Mouse (Mus musculus) cortical plate, adult 2 months (tissue): Measurements from ENCODE around the gene 1700080E11Rik. TPM values are rescaled to one million over a fixed set of nuclear protein-coding genes. Genes with fewer than 3 reads are reported as not detected.
A peak's percentile ranks its signal among the peaks of the same experiment; 100 is the strongest.
"Not testable (repeated sequence)": the region's sequence is repeated elsewhere in the genome, so short reads cannot be mapped to it uniquely, and the experiment has no call there.

ENCODE experiments used
- H3K27ac ChIP-seq: fragments of 200-500 bp; 2 replicates; pipeline ENCODE4 v1.5.1; 2012; ENCODE audit warnings: low read length, control low read depth, inconsistent platforms; ENCODE audit not compliant: insufficient read depth
- H3K4me1 ChIP-seq: fragments of 200-500 bp; 2 replicates; pipeline ENCODE4 v1.6.1; 2011; ENCODE audit warnings: low read length; ENCODE audit not compliant: control insufficient read depth, insufficient read depth
- H3K4me3 ChIP-seq: fragments of 200-500 bp; 2 replicates; pipeline ENCODE4 v1.5.1; 2011; ENCODE audit warnings: mild to moderate bottlenecking, low read length, control low read depth; ENCODE audit not compliant: insufficient read depth
- CTCF ChIP-seq: fragments of 200-500 bp; IDR thresholded peaks from 2 replicates; pipeline ENCODE4 v1.5.1; 2011; ENCODE audit warnings: mild to moderate bottlenecking, control low read depth, low read length; ENCODE audit not compliant: insufficient read depth; ENCODE audit errors: extremely low read depth
- POLR2A ChIP-seq: fragments of 200-500 bp; IDR thresholded peaks from 2 replicates; pipeline ENCODE4 v1.6.1; 2011; ENCODE audit warnings: mild to moderate bottlenecking, low read length, control low read depth; ENCODE audit not compliant: insufficient read depth; ENCODE audit errors: extremely low read depth
- polyA plus RNA-seq: library from polyadenylated mRNA; depleted of rRNA; stranded (reverse); fragments of >200 nt; gene quantifications from 2 replicates; pipeline ENCODE4 v1.2.3, GENCODE M21; 2012; rRNA removed

1700080E11Rik gene
- polyA plus RNA-seq = not detected in 2 replicates

DNA sequence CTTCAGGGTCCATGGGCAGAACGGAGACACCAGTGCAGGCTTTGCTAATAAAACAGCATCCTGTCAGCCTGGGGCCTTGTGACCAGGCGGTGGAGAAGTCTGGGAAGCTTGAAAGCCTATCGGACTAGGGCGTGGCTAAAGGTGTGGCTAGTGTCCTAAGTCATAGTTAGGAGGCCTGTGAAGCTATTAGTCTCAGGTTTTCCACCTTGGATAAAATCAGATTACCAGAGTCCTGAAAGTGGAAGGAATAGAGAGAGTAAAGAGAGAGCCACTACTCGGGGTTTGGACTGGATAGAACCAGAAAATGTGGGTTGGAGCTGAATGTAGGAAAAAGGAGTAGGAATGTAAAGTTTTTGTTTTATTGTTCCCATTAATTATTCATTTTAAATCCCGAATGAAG lies at the start of gene 1700080E11Rik:
1700080E11Rik (minus strand) TSS at position 101 of the 400 bp plus-strand sequence.
- TF ChIP-seq CTCF = no peak
- TF ChIP-seq POLR2A = no peak
- Histone ChIP-seq H3K4me1 (no peaks in the 10 kb centered on the region), H3K4me3 (no peak within 1 kb of the TSS), H3K27ac (no peak within 1 kb of the TSS)

DNA sequence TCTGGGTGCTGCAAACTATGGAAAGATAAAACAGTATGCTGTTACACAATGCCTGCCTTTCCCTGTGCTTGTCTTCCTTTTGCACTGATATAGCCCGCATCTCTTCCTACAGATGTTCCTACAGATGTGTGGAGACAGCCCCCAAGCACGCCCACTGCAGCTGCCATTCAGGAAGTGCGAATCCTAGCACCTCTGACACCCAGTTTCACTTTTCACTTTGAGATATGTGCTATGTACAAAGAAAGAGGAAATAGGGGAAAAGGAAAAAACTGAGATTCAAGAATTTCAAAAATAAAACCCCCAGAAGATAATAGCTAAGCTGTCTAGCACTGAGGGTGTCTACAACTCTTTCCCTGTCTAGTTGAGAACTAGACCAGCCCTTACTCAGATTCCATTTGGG lies 41.8 kb upstream of the 1700080E11Rik start:
- TF ChIP-seq CTCF = no peak
- no peak for TF ChIP-seq POLR2A
- H3K27ac ChIP-seq = no peak overlapping the region; the same call in 1 of the 2 replicates
- H3K4me1 ChIP-seq = no peaks in the 10 kb centered on the region
- no peak overlapping the region for H3K4me3 ChIP-seq

DNA sequence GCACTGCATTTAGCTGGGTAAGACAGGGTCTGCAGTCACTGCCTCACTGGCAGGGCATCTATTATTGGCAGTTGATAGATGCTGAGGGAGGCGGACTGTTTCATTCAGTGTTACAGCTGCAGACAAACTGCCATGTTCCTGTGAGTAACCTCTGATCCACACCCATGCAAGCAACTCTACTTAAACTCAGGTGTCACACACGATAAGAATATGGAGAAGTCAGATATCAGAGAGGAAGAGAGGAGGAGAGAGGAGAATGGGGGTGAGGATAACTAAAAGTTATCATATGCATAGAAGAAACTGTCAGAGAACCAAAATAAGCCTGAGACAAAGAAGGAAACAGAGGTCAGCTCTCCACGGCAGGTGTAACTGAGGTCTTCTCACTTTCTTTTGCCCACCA lies 37.5 kb upstream of the 1700080E11Rik start:
- Histone ChIP-seq H3K27ac (no peak overlapping the region), H3K4me1 (no peaks in the 10 kb centered on the region), H3K4me3 (no peak overlapping the region)
- TF ChIP-seq POLR2A (no peak), CTCF (no peak)

DNA sequence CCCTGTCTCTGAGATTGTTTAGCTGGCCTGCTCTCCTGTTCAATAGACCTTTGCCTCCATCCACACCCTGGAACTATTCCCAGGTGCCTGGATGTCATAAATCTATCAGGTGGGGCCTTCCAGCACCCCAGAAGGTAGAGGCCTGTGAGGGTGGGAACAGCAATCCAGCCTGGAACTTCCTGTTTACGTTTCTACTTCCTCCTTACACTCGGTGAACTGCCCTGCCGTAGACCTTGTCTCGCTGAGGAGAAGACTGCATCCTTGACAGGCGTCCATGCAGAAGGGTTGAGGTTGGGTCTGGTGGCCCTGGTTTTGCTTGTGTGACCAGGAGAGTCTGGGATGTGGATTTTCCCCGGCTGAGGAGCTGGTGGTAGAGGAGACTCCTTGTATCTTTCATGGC lies 5.7 kb downstream of the 1700080E11Rik start:
- H3K4me3 ChIP-seq = no peak overlapping the region
- TF ChIP-seq CTCF (no peak), POLR2A (no peak)
- H3K4me1 ChIP-seq = no peaks in the 10 kb centered on the region
- no peak overlapping the region for H3K27ac ChIP-seq

DNA sequence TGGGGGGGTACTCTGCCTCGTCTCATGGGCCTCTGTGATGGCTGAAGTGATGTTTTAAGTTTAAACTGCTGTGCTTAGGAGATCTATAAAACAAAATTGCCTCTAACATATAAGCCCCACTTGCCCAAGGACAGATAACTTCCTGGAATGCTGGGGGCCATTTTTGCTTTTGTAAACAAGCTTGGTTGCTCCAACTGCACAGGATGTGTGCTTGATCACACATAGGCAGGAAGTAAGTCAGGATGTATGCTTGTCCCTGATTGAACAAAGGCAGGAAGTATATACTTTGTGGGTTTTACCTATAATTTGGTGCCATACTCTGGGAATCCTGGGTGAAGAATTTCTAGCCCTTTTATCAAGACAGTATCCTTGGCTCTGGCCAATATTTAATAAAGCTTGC lies 8.5 kb downstream of the 1700080E11Rik start:
- H3K4me1 ChIP-seq = peaks cover 2% of the 10 kb centered on the region; the same call in 1 of the 2 replicates
- no peak for TF ChIP-seq CTCF
- no peak for TF ChIP-seq POLR2A
- no peak overlapping the region for H3K27ac ChIP-seq
- no peak overlapping the region for H3K4me3 ChIP-seq

DNA sequence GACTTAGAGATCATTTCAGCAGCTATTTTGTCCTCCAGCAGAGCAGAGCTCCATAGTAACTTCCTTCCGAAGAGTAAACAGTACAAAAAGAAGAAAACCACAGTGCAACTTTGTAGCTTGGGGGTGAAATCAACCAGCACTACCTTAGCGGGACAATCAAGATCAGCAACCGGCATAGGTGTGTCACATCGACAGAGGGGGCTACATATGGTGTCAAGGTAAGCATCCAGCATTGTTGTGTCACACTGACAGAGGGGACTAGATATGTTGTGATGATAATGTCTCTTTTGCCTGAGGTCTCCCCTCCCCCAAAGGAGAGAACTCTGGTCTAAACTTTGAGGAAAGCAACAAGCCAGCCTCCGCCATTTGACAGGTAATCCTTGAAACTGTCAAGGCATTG lies 10.4 kb downstream of the 1700080E11Rik start:
- Histone ChIP-seq H3K27ac (no peak overlapping the region), H3K4me3 (no peak overlapping the region), H3K4me1 (peaks cover 2% of the 10 kb centered on the region)
- TF ChIP-seq POLR2A (no peak), CTCF (no peak)

DNA sequence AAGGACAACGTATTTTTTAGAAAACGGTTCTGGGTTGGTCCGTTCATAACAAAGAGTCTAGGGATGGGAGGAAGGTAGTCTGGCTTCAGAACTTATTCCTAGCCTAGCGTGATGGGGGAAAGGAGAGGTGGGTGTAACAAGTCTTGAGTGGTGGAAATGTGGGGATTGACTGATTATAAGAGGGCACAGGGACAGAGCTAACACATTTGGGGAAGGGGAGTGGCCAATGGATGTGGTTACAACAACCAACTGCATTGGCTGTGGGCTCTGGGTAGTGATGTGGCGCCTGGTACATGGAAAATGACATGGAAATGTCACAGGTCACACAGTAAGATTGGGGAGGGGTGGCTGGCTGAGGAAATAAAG lies 12.9 kb downstream of the 1700080E11Rik start:
- TF ChIP-seq POLR2A = no peak
- no peak for TF ChIP-seq CTCF

DNA sequence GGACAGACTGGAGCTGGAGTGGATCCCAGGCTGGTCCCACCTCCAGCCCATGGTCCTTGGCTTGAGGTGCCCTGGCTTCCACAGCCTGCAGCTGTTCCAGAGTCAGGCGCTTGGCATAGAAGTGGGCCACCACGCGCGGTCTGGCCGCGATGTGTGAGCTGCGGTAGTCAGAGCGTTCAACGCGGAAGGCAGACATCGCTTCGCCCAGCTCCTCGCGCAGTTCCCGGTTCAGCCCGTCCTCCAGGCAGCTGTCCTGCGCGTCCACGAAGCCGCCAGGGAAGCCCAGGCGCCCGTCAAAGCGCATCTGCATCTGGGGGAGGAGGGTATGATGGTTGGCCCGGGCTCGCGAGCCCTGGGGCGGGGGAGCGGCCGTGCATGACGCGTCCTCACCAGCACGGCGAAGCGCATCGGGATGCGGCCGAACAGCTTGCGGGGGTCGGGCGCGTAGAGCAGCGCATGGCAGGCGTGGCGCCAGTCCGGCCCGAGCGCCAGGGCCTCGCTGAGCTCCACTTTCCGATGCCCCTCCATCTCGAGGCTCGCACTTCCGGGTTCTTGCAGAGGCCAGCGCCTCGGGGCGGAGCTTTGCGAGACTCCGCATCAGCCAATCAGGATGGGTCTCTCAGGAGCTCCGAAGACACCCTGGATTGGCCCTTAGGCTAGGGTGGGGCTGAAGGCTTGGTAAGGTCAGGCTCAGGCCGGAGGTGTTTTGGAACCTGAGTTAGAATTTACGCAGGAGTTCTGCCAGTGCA lies 13.5 kb downstream of the 1700080E11Rik start, which contains the start of gene Nudt16:
Nudt16 (minus strand) TSS at position 572 of the 749 bp plus-strand sequence.
- Histone ChIP-seq H3K4me1 (peaks cover 2% of the 10 kb centered on the region), H3K4me3 (peak within 1 kb of the TSS; percentile 77), H3K27ac (peak within 1 kb of the TSS; percentile 94)
- TF ChIP-seq POLR2A (peak; percentile 55; the same call in 1 of the 2 replicates), CTCF (no peak)

More for the DNA sequence above, 12.9 kb downstream of the 1700080E11Rik start:
- Histone ChIP-seq H3K4me1 (peaks cover 2% of the 10 kb centered on the region), H3K4me3 (peak overlapping the region; percentile 77), H3K27ac (peak overlapping the region; percentile 27)

DNA sequence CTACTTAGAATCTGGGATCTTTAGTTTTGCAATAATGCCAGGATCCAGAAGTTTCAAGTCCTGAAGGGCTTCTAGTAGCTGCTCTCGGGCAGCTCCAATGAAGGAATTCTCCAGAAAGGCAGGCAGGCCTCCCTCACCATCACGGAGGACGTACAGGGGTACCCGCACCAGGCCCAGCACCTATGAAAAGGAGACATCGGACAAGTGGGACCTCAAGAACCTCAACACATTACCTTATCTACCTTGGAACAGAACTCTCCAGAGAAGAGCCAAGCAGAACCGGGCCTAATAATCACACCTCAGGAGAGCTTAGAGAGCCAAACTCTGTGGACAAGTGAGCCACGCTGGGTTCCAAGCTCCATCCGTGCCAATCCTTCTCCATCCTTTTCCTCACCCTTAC lies 14.6 kb downstream of the 1700080E11Rik start:
- Histone ChIP-seq H3K4me1 (peaks cover 2% of the 10 kb centered on the region), H3K4me3 (no peak overlapping the region), H3K27ac (no peak overlapping the region)
- TF ChIP-seq POLR2A (no peak), CTCF (no peak)

DNA sequence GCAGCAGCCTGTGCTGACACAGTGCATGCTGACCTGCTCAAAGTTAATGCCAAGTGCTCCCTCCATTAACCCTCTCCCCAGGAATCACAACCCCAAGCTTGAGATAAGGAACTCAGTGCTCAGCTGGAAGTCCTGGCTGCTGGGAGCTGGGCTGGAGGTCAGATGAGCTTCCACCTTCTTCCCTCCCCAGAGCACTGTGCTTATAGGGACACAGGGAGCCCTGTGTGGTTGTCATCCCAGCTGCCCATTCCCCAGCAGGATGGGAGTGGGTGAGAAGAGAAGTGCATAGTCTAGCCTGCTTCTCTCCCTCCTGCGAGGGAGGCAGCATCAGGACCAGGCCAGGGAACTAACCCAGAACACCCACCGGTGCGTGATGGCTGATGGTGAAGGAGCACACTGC lies 19.7 kb downstream of the 1700080E11Rik start:
- not testable (repeated sequence) for H3K4me1 ChIP-seq, H3K4me3 ChIP-seq, H3K27ac ChIP-seq

DNA sequence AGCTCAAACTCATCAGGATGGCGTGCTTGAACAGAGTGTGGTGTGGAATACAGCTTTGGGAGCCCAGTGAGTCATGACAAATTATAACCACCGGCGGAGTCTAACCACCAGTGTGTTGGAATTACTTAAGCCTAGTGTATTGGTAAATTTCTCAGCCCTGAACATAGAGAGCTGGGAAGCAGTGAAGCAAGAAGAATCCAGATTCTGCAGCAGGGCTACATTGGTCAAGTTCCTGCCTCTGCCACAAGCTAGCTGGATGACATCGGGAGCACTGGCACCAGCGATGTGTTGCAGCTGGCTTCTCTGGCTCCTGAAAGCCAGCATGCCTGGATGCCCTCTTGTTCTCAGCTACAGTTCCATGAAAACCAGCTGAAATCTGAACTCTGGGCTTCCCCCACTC lies 41.0 kb downstream of the 1700080E11Rik start:
- TF ChIP-seq CTCF (no peak), POLR2A (no peak)
- no peak overlapping the region for H3K27ac ChIP-seq
- H3K4me3 ChIP-seq = no peak overlapping the region
- no peaks in the 10 kb centered on the region for H3K4me1 ChIP-seq
